11 mouse cellular contexts compared by ENCODE assay signal in genomic region chr15:96813472-96813871, GRCm38 (mm10).
"Had no signal": no experiment of that assay in that cellular context is flagged by ENCODE, and none has a peak within 500 bp of the region (broad histone marks: within the 10 kb centered on the region; RNA-seq: fewer than 3 reads in every experiment).

No protein-coding gene starts in this region.

- H3K27ac ChIP-seq: kidney, embryonic 15.5 days; limb, embryonic 13.5 days; liver, embryonic 14.5 days; midbrain, embryonic 15.5 days; neural tube, embryonic 12.5 days; stomach, postnatal 0 days had no signal

- H3K9ac ChIP-seq: kidney, embryonic 15.5 days; limb, embryonic 13.5 days; liver, embryonic 14.5 days; midbrain, embryonic 15.5 days; neural tube, embryonic 12.5 days had no signal

- H3K4me1 ChIP-seq: kidney, embryonic 15.5 days; limb, embryonic 13.5 days; midbrain, embryonic 15.5 days; neural tube, embryonic 12.5 days had no signal

- H3K4me2 ChIP-seq: kidney, embryonic 15.5 days; limb, embryonic 13.5 days; midbrain, embryonic 11.5 days; midbrain, embryonic 15.5 days; neural tube, embryonic 12.5 days had no signal

- H3K36me3 ChIP-seq: limb, embryonic 13.5 days; midbrain, embryonic 15.5 days; neural tube, embryonic 12.5 days had no signal

- ATAC-seq: midbrain, embryonic 15.5 days had no signal

- H3K4me3 ChIP-seq: kidney, embryonic 15.5 days; limb, embryonic 13.5 days; midbrain, embryonic 15.5 days; neural tube, embryonic 12.5 days had no signal

- H3K27me3 ChIP-seq: kidney, embryonic 15.5 days; limb, embryonic 13.5 days; midbrain, embryonic 15.5 days; neural tube, embryonic 12.5 days had no signal

- DNase-seq: left cerebral cortex, postnatal 4 days; lung, adult 18-20 months; lung, postnatal 4 days; thymus, postnatal 4 days had no signal
